Mouse (Mus musculus): ENCODE results near the gene Cmss1.
A peak's percentile ranks its signal among the peaks of the same experiment; 100 is the strongest.

Gene Cmss1

DNA sequence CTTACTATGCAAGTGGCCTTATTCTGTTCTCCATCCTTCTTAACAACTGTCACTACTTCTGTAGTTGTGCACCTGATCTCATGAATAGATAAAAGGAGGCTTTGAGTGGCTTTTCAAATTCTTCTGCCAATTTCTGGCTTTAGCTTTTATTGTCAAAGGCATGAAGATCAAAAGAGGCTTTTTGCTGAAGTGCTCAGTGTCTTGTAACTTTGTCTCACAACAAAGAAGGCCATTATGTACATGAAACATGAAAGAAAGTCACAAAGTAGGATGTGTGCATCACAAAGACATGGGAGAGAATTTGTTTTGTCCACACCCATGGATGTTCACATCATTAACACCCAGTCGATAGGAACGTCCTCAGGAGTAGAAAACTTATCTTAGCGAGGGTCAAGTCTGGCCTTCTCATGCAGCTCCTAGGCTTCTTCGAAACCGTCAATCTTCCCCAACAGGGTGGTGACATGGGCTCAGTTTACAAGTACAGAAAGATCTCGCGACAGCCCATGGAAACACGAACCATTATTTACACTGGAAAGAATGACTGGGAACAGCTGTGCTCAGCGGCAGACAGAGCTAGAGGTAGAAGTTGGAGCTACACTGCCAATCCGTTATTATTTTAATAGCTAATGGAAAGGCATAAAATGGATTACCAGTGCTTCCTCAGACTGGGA lies 133.1 kb downstream of the Cmss1 start:
- no peak for DNase-seq (ENCODE audit: low read depth)

DNA sequence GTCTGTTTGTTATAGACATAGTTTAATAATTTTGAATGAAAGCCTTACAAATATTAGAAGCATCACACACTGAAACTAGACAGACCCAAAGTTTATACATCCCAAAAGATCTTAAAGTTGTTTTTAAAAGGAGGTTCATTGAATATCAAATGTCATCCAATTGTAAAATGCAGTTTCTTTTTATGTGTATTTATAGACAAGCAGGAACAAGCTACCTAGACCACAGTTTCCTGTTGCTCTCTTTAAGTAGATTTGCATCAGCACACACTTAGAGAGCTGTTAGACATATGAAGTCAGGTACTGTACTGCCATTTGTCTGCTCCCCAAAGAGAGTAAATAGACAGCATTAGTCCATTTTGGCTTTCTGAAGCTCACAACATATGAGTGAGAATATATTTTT lies 135.6 kb downstream of the Cmss1 start:
- DNase-seq (ENCODE audit: low read depth): no peak

DNA sequence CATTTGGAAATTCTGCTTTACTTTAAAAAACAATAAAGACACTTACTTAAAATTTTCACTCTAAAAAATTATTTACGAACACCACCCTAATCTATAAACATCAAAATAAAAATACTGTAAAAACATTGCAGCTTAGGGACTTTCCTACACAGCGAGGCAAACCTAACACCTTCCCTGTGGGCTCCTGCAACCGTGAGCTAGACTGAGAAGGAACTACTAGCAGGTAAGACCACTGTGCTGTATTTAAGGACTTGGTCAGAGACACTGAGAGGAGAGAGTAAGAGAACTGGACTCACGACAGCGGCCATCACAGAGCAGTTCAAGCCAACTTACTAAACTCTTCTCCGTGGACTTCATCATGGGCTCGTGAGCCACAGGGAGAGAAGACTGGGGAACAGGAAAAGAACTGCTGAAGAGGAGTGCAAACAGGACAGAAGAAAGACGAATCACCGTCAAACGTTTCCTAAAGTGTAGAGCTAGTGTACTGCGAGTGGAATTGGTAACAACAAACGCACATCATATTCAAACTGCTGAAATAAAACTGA lies 136.3 kb downstream of the Cmss1 start:
- DNase-seq (ENCODE audit: low read depth): no peak

DNA sequence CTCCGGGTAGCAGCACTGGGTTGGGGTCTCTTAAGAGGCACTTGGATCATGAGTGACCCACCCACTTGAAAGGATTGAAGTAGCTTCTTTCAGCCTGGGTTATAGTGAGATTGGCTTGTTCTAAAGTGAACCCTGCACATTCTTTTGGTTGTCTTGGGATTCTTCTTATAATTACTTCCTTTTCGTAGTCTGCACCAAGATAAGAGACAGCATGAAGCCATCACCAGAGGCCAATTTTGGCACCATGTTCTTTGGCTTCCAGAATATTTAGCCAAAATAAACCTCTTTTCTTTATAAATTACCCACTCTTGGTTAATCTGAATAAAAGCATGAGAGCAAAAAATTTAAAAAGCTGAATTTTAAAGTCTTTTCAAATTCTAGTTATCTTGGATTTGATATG lies 136.8 kb downstream of the Cmss1 start:
- DNase-seq (ENCODE audit: low read depth): no peak

DNA sequence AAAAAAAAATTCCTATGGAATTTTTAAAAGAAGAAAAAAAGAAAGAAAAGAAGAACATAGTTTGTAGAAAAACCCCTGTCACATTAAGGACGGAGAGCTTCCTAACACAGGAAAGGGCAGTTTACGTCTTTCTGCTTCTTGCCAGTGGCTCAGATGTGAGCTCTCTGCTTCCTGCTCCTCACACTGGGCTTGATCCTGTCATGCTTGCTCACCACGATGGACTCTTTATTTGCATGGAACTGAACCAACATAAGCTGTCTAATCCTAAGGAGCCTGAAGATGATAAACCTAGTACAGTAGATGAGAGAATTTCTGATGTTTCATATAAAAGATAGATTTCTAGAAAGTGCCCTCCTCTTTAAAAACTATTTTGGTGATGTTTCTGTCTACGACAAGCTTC lies 137.4 kb downstream of the Cmss1 start:
- DNase-seq (ENCODE audit: low read depth): no peak

DNA sequence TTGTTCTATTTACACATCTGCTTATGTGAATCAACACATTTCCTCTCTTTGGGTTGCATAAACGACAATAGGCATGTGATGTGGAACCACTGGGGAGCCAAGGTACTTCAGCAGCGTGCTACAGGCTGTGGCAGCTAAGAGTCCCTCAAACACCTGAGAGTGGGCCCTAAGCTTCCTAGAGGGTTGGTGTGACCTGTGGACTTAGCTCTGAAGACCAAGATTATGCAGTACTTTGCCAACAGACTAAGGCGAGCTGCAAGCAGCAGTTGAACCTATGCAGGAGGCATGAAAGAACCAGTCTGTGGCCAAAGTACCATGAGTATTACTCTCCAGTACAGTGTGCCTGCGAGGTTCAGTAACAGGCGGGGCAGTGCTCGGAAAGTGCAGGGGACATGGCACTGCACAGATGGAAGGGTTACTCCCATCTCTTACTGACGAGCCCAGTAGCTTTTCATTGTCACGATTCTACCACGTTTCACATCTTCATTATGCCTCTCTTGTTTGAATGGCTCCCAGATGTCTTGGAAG lies 141.2 kb downstream of the Cmss1 start:
- DNase-seq (ENCODE audit: low read depth): no peak

DNA sequence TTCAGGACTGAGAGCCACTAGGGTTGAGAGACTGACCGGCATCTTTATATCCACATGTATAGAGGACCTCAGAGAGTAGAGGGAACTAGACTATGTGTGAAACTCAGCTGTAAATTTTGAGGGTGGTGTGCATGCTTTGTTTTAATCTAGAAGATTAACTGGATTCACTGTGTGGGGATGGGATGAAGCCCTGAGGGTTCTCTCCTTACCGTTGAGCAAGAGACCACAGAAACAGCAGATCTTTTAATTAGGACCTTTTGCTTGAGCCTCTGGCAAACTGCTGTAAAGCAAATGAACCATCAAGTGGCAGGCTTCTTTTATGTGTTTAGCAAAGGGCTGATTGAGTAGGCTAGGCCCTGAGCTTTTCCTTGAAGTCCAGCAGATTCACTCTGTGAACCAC lies 150.7 kb downstream of the Cmss1 start:
- DNase-seq (ENCODE audit: low read depth): no peak

DNA sequence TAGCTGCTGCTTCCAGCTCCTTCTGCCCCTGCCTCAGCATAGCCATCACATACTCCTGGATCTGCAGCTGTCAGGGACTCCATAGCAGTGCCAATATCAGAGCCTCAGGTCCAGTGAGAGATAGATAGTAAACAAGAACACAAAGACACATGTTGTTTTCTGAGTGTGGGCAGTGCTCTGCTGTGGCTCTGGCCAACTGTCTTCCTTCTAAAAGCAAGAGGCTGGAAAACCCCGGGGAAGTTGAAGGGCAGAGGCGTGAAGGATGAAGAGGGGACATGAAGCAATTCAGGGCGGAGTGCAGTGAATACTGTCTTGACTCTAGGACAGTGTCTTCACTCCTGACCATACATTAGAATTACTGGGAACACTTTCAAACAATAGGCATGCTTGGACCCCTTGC lies 151.1 kb downstream of the Cmss1 start:
- DNase-seq (ENCODE audit: low read depth): no peak

DNA sequence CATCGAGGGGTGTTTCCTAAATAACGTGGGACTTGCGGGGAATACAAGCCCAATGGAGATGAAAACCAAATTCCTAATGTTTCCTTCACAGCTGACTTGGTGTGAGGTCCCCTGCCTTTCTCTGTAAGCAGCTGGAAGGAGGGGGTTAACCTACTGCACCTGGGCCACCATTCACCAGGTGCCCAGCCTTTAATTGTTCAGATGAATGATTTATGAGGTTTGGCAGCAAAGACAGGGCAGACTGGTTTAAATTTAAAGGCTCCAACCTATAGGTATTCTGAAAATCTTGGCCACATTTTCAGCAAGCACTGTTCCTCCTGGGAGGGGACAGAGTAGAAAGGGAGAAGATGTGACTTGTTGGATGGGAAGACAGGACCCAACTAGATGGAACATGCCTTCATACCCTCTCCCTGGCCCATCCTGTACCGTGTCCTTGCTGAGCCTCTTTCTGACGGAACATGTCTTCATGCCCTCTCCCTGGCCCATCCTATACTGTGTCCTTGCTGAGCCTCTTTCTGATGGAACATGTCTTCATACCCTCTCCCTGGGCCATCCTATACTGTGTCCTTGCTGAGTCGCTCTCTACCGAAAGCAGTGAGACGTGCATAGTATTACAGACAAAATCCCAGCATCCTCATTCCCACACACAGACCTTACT lies 152.4 kb downstream of the Cmss1 start:
- DNase-seq (ENCODE audit: low read depth): no peak

DNA sequence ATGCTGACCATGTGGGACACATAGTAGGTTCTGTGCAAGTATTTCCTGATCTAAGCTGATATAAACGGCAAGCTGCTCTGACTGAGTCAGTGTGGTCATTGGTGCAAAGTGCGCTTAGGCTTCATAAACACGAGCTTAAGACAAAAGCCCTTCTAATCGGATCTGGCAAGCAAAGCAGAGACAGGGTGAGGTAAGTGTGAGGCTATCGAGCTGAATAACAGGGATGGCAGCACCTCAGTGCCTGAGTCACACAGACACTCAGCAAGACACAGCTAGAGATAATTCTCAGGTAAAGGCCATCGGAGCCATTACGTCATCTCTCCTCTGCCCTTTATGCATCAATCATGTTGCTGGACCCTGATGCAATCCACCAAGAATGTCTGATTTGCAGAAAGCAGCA lies 153.7 kb downstream of the Cmss1 start:
- peak; percentile 46 for DNase-seq (ENCODE audit: low read depth)

DNA sequence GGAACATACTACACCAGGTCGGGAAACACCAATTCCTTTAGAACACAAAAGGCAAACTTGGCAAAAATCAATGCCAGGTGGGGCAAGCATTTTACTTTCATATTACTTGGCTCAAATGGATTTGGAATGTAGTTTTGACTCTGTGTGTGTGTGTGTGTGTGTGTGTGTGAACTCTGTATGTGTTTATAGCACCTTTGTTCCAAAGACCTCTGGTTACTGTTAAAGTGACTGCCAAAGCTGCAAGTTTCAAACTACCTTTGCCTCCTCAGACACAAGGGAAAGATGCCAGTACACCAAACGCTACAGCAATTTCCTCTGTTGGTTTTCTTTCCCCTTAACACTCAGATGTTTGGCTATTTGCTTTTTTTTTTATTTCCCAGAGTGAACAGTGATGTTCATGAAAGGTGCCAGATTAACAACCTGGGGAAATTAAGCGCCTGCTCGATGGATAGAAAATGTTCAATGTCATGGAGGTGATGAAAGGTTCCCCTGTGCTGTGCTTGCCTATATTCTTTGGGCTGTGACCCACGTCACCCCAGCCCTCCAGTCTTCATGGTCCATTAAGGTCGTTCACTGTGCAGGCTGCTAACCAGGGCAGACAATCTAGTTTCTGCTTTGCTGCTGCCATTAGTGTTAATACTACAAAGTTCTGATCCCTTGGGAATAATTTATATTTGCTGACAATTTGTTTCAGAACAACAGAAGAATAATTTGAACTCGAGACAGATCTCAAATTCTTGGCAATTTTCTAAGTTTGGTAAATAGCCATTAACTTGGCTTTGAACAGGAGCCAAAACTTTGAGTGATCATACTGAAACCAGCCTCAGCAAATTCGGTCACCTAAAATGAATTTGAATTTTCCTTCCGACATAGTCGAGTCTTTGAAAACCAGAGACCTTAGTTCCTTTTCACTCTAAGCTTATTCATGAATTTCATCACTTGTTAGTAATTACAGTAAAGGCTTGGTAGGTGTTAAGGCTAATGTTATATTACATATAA lies 161.3 kb downstream of the Cmss1 start:
- no peak for DNase-seq (ENCODE audit: low read depth)

DNA sequence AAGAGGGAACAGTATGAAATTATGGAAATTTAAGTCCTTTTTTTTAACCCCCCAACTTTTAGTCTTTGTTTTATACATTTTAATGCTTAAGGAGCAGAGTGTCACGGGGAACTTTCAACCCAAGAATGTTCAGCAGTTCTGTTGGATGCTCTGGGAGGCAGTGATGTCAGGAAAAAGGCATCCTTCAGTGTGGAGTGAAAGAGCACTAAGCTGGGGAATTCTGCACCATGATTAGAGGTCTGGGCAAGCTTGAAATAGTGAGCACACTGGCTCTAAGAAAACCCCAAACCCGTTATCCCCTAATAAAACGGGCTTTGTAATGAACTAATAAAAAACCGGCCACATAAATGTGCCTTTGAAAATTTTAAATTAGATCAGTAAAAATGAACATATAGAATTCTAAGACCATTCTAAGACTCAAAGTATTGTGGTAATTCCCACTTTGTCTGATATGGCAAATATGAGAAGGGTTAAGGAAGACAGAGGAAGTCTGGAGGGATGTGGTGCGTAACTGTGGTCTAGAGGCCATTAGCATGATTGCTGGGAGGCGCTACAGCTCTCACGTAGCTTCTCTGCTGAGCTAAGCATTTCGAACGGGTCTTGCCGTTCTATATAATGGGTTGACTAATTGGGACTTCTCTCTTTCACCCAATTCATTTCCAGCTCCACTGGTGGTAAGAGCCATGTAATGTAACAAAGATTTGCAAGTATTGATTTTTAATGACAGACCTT lies 165.8 kb downstream of the Cmss1 start:
- DNase-seq (ENCODE audit: low read depth): no peak

DNA sequence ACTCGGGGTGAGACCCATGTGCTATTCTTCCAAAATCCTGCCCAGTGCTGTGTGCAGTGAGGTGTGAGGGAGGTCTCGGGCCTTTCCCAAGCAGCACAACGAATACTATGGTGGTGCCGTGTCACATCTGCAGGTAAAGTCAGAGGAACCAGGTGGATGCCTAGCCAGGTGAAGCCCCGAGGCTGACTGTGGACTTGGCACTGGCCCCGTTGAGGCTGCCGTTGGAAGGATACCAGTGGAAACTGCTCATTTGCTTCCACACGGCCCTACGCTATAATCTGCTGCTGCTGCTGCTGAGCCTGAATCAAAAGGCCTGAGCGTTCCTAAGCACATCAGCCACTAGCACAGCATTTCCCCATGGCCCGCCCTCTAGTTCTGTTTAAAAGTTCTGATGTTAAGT lies 167.5 kb downstream of the Cmss1 start:
- no peak for DNase-seq (ENCODE audit: low read depth)

DNA sequence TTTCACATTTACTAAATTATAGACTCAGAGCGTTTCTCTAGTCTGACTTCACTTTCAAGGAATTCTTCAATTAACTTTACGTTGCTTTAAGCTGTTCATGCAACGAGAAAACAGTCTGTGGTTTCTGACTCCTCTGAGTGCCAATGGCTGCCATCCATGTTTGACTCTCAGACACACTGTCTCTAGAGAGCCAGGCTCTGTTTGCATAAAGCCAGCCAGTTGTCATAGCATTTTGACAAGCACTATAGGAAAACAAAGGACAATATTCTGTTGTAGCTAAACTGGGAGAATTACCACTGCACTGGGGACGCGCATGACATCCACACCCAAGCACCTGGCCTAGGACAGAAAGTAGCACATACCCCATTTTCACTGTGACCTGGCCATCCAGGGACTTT lies 168.4 kb downstream of the Cmss1 start:
- peak; percentile 59 for DNase-seq (ENCODE audit: low read depth)

DNA sequence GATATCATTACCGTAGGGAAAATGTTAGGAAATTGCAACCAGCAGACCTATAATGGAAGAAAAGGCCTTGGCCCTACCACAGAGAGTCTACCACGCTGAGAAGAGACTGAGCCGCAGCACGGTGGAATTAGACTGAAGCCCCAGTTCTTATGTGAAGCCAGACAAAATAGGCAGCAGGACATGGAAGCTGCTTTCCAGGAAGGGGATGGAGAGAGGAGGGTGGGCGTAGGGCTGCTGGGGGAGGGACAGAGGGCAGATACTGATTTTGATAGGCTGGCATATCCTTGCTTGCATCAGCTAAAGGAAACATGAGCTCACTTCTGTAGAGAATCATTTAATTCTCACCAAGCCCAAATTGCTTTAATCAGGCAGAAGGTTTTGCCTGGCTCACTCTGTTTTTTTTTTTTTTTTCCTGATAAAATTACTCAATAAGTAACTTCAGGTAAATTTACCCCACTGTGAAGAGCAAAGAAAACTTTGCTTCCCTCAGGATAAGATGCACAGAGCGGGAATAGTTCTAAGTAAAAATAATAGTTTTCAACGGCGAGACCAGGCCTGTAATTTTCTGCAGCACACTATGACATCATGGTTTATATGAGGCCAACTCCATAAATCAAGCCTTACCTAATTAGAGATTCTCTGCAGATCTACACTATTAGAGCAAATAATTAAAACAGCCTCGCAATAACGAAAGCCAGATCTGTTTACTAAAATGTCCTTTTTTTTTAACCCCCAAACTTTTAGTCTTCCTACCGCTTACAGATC lies 169.0 kb downstream of the Cmss1 start:
- no peak for DNase-seq (ENCODE audit: low read depth)

DNA sequence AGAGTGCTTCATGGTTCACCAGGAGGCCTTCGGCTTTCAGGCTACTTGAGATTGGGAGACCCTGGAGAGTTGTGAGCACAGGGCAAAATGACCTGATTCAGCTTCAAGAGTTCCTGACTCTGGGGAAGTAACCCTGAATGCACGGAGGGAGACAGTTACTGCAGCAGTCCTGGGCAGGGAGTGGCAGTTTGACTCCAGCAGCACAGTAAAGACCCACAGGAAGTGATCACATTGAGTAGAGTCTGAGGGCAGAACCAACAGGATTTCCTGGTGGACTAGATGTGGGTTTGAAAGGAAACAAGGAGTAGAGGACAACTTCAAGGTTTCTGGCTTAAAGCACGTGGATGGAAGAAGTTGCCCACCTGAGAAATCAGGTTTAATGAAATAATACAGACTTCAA lies 172.0 kb downstream of the Cmss1 start:
- no peak for DNase-seq (ENCODE audit: low read depth)

DNA sequence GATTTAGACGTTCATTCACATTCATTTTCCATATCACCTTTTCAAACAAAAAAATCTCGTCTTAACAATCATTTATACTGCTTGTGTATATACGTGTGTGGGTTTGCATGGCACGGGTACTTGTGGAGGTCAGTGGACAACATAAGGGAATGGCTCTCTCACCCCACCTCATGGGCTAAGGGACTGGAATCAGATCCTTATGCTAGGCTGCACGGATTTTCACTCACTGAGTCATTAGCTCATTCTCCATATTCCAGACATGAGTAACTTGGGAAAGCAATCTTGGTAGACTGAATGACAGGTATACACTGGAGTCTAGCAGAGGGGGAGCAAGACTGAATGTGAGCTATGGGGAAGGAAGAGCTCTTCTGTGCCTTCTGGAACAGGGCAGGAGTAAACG lies 173.0 kb downstream of the Cmss1 start:
- DNase-seq (ENCODE audit: low read depth): no peak

DNA sequence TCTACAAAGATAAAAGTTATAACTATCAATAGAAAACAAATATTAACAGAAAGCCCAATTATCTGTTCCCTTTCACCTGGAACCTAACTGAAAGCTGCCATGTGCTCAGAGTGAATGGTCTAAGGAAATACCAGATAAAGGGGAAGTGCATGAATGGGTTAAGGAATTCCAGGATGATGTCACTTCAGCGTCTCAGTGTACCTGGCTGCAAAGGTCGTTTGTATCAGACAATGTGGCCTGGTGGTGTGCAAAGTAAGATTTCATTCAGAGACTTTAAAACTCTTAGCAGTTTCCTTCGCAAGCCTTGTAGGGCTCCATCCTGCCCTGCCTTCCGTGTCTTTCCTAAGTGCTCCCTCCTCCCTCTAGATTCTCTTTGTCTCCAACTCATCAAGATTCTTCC lies 173.5 kb downstream of the Cmss1 start:
- no peak for DNase-seq (ENCODE audit: low read depth)

DNA sequence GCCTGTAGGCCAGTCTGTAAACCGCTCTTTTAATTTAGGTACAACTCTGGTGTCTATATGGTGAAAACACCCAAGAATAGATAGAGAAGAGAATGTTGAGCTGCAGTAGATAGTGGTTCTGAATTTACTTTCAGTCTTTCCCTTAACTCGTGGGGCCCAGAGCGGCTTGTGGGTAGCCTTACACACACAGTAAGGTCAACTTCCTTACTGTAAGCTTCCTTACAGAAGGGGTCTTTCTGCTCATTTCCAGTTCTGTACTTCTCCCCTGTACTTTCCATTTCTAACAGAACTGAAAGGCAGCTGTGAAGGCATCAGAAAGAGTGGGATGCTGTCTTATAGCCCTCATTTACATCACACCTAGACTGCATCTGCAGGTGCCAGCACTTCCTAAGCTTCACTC lies 175.4 kb downstream of the Cmss1 start:
- no peak for DNase-seq (ENCODE audit: low read depth)

DNA sequence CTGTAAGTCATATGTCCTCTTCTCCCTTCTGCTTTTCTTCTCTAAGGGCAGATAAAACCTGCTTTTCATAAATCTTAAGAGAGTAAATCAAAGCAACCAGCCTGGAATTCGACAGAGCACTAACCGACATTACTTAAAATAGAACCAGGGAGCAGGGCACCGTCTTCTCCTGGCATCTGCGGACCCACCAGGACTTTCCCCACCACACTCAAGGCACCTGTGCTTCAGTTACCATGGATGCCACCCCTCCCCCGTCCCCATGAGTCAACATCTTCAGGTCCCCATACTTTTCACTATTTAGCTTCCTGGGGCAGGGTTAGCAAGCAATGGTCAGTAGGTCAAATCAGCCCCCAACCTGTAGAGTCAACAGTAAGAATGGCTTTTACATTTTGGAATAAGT lies 177.7 kb downstream of the Cmss1 start:
- DNase-seq (ENCODE audit: low read depth): no peak
